Mouse (Mus musculus) inflammation-experienced regulatory T-cells, adult 6 months (primary cell): ENCODE measurements at regions not wholly inside any gene's neighbourhood (a gene's known extent, or its start where the extent isn't known, plus 50 kb on each side); places are given as distances from the start of the nearest gene placed in this dataset.

ENCODE experiments used
- ATAC-seq: one replicate; pipeline ENCODE4 v1.8.0; 2017

DNA sequence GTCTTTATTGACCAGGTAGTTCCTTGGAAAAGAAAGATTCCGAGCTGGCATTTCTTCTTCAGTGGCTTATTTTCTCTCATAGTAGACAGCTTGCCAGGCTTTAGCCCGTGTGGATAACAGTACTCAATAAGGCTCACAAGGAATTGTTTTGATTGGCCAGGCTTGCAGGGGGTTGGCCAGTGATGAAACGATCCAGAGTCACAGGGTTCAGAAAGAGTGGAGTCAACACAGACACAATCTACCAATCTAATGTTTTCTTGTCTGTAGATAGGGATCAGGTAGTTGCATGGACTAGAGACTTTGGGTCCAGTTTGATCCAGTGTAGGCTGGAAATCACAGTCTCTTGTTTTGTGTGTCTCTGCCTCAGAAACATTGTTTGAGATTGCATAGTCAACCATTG, 115.8 kb upstream of the Tab2 start:
- ATAC-seq = no peak

DNA sequence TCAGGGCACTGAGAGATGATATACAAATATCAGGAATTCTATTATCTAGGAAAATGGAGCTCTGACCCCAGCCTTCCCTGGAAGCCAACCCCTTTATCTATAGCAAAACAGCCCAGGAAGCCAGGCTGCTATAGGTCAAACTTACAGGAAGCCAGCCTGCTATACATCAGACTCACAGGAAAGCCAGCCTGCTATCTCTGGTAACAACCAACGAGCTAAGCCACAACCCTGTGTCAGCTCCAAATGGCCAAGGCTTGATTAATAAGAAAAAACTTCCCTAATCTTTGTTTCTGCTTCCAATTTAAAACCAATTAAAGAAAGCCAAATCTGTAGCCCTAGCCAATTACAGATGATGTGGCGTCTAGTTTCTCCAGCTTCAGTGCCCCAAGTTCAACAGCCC, 114.4 kb upstream of the Tab2 start:
- ATAC-seq = no peak

DNA sequence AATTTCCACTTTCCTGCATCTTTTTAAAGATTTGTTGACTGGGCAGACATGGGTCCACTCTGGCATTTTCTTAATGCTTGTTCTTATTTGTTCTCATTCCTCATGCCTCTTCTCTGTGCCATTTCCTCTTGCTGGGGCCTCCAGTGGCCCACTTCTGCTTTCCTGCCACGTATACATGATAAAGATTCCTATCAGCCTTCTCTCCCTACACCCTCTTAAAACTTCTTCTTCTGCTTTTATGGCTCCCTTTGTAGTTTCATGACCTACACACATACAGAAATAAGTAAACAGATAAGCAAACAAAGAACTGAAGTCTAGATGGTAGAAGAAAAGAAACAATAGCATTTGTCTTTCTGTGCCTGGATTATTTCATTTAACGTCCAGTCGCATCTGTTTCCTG, 110.9 kb upstream of the Tab2 start:
- no peak for ATAC-seq

DNA sequence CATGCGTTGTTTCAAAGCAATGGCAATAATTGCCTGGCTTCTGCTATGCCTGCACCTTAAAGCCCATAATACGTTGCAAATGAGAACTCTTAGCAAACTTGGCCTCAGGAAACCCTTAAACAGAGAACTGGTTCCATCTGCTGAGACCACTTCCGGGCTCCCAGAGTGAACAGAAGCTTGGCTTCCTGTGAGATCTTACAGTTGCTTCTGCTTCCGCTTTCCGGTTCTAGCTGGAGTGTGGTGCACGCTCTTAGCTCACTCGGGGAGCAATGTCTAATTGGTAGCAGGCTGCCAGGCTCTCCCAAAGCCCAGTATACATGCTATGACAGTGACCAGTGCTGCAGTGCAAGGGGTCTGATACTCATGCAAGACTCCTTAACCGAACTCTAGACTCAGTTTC, 109.7 kb upstream of the Tab2 start:
- peak; percentile 100 for ATAC-seq

DNA sequence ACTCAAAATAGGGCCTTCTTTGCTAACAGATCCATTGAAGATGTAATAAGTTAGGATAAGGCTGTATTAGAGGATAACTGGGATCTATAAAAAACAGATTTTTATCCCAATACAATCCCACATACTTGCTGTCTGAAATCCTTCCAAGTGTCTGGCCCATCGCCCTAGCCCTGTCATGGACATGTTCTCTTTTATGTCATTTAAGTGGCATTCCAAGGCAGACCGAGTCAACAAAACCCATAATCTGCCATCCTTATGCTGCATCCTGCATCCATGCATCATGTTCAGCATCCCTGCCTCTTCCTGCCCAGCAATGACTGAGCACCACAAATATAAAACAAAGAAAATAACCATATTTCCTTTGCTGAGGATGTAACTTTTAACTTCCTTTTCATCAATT, 108.3 kb upstream of the Tab2 start:
- ATAC-seq = no peak

DNA sequence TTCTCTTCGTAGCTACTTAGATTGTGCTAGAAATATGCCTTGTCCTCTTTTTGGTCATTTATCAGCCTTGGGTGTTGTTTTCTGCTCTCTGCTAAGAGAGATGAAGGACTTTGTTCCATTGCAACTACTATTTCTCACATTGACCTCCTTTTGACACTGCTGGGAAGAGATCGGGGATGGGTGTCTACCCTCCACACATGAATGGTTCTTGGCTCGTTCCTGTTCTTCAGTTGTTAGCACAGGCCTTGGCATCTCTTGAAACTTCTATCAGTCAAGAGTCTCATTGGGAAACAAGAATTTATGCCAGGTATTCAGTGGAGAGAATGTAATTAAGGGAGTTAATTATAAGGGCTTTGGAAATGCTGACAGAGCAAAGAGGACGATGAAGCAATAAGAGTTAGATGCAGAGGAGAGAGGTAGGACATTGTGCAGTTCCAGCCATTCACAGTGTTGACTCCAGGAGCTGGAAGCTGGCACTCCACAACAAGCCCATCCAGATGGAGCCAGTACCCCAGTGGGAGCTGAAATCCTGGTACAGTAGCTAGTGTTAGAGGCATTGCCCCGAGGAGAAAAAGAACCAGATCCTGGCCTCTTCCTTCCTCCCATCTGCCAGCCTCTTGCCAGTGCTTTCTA, 107.5 kb upstream of the Tab2 start:
- ATAC-seq = no peak

DNA sequence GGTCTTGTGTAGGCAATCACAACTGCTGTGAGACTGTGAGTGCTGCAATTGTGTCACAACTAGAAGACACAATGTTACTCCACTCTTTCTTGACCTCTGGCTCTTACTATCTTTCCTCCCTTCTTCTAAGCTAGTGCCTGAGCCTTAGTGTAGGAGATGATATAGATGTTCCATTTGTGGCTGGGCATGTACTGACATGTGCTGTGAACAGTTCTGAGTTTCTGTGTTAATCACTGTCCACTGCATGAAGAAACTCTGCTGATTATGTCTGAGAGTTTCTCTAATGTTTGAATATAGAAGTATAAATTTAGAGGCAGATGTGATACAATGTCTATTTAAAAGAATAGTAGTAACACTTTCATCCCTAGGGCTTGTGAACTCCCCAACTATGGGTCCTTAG, 105.0 kb upstream of the Tab2 start:
- no peak for ATAC-seq

DNA sequence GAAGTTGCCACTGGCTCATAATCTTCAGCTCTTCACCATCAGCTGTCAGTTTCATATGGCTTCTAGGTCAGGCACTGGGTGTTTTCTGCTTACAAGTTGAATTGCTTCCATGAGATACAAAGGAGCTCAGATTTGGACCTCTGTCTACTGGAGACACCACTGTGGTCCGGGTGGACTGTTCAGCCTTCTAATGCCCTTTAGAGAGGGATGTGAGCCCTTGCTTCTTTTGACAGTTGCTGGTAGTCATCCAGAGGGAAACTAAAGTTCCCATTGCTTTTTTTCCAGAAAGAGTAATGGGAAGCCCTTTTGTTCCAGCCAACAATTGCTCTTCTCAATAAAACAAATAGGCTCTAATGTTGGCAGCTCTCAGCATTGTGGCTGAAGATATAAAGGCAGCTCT, 103.7 kb upstream of the Tab2 start:
- no peak for ATAC-seq

DNA sequence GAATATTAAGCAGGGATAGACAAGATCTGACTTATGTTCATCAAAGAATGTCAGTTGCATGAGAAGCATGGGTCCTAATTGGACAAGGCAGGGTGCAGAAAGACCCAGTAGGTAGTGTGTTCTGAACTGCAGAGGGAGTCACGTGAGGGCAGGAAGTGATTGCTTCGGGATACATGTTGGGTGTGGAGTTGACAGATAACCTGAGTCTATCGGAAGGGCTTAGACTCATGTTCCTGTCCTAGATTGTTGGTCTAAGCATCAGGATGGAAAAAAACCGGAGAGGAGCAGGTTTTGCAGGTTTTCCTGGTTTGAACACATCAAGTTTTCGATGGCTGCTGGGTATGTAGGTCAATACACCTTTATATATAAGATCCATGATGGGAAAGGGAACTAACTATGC, 101.8 kb upstream of the Tab2 start:
- ATAC-seq = no peak

DNA sequence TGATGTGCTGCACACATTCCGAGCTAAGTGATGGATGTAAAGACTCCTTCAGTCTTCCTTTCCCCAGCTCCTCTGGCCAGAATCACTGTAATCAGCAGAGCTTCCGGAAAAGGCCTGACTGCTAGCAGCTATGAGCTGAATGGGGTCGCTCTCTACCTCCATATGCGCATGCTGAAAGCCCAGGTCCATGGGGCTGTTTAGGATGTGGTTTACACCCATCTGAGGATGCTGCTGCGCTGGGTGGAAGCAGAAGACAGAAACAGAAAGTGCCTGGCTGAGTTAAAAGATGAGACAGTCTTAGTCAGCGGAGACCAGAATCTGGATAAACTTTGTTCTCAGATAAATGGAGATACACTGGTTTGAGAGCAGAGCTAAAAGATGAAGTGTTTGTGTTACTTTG, 99.3 kb upstream of the Tab2 start:
- ATAC-seq = peak; percentile 99

DNA sequence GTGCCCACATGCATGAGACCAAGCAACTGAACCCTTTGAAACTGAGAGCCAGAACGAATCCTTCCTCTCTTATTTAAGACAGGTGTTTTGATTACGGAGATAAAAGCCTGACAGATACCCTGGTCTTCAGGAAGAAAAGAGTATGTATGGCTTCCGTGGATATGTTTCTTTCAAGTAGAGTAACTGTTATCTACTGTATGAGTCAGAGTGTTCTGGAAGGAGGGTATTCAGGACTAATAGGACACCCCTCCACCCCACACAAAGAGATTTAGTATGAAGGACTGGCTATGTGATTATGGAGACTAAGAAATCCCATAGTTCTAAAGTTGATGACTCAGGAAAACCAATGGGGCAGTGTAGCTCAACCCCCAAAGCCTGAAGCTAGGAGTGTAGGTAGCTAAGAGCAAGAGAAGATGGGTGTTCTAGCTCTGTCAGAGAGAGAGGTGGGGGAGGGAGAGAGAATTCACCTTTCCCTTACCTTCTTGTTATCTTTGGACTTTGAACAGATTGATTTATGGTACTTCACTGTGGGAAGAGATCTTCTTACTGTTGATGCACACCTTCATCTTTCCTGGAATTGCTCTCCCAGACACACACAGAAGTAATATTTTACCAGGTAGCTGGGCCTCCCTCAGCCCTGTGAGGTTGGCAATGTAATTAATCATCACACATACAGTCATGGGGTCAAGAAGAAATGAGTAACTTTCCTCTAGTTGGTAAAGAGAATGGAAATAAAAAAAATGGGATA, 87.6 kb upstream of the Tab2 start:
- no peak for ATAC-seq

DNA sequence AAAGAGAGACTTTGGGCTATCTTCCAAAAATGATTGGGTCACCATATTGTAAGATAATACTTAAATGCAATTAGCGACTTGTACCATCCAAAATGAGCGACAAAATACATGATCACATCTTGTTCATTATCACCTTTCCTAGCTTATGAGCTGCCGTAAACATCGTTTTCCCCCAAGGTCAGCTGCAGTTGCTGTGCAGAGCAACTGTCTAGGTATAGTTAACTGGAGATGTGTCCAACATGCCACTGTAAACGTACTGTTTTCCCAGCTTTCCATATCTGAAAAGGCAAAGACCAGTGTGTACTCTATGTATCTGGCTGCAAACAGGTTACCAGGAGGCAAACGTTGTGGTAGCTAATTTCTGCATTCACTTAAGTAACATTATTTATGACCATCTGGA, 86.3 kb upstream of the Tab2 start:
- ATAC-seq = no peak

DNA sequence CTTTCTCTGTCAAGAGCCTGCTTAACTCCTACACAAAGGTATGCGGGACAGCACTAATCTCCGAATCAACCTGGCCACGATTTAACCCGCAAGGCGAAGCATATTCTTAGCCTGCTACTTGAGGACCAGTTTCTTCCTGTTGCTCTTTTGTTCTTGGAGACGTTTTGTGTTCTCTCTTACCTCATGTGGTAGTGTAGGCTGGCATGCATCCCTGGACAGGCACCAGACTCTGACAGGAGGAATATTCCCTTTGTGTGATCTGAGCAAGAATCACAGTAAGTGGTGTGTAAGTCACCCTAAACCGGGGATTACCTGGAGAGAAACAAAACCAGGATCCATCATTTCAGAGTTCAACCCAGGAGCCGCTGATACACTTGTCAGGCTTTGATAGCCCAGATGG, 85.8 kb upstream of the Tab2 start:
- ATAC-seq = no peak

DNA sequence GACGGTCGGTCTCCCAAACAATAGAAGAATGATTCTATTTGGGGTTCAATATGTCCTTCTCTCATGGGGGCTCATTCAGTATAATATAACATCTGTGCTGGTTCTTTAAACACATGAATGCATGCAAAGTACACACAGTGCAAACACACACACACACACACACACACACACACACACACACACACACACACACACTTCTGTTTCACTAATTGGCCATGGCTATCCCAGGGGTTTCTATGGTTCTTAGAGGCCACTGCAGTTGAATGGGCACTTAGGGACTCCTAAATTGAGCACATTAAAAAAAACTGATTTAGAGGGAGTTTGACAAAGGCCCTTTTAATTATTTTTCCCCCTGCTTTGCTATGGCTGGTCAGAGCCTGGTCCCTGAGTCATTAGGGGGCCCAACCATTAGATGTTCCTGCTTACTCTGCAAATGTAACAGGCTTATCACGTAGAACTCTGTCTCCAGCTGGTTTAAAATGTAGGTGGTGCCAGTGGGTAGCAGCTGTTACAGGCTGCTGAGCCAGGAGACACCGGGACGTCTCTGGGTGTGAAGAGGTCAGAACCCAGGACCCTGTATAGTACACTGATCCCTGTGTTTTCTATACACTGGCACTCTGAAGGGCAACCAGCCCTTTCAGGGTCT, 82.1 kb upstream of the Tab2 start:
- no peak for ATAC-seq

DNA sequence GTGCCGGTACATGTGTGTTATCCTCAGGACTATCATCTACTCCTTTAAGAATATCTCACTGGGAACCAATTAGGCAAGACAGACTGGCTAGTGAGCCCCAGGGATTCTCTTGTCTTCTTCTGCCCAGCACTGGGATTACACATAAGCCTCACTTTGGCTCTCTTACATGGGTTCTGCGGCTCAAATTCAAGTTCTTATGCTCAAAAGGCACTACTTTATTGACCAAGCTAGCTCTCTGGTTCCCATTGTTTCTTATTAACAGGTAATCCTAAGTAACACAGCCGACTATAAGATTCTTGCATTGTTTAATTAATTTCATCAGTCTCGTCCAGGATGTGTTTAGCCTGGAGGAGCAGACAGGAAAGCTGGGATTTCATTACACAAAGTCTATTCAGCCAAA, 80.3 kb upstream of the Tab2 start:
- ATAC-seq = no peak

DNA sequence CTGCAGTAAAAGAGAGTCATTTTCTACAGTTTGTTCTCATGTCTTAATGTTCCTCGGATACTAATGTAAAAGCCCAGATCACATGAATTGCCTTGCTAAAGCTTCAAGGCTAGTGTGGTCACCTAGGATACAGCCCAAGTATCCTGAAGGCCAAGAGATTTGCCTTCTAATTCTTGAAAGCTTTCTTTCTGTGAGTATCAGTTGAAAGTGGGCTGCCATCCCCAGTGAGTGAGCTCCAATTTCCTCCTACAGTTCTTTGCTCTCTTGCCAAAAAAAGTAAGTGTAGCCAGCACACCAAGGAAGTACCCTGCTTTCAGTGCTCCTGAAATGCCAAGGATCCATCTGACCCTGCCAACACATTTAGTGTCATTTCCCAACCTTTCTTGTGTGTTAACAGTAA, 79.3 kb upstream of the Tab2 start:
- no peak for ATAC-seq

DNA sequence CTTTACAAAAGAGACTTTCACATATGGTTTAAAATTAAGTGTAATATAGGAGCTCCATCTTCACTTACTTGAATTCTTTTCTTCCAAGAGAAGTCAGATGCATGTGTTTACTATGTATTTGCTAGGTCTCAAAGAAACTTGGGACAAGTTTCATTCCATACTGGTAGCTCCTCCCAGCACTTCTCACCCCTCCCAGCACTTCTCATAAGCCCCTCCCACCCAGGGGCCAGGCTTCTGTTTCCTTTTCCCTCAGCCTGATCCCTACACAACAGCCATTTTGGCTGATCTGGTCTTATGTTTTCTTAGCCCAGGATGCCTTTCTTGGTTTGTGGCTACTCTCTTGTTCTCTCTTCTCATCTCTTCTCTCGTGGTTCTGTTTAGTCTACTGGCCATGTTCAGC, 76.2 kb upstream of the Tab2 start:
- ATAC-seq = no peak

DNA sequence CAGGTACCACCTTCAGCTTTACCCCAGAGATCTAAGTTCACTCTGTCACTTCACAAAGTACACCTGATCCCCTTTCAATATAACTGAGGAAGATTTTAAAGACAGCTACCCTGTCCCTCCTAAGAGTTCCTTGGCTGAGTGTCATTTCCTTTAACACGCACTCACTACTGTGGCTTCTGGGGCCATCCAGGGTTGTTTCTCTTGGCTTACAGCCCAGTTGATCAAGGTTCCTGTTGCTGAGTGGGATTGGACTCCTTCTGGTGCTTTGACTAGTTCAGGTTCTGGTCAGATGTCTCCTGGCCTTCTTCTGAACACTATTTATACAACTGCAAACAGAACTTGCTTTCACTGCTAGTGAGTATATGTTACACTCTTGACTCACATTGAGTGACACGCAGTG, 72.8 kb upstream of the Tab2 start:
- no peak for ATAC-seq

DNA sequence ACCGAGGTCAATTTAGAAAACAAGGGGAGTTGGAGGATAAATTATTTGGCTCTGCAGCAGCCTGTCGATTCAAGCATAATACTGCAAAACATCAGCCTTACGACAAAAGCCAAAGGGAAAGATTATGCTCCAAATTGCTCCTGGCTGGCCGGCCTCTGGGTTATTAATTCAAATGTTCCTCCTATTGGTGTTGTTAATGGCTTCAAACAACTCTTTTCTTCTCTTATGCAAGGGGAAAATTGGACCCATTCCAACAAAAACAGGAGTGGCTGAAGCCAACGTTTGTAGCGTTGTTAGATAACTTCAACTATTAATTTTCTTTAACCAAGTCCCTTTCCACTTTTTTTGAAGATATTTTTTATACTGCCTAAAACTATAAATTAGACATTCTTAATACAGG, 71.0 kb upstream of the Tab2 start:
- ATAC-seq = no peak

DNA sequence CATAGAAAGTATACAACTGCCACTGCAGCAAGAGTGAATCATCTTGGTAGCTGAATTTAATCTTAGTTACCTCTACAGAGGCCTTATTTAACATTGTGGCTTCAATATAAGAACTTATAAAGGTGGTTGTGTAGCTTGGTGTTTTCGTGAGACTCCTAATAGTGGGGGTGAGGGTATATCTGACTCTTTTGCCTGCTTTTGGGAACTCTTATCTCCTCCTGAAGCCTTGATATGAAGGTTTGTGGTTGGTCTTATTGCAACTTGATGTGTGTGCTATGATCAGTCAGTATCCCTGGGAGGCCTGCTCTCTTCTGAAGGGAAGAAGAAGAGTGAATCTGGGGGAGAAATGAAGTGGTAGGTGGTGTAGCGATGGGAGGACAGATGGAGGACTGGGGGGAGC, 67.7 kb upstream of the Tab2 start:
- ATAC-seq = no peak

DNA sequence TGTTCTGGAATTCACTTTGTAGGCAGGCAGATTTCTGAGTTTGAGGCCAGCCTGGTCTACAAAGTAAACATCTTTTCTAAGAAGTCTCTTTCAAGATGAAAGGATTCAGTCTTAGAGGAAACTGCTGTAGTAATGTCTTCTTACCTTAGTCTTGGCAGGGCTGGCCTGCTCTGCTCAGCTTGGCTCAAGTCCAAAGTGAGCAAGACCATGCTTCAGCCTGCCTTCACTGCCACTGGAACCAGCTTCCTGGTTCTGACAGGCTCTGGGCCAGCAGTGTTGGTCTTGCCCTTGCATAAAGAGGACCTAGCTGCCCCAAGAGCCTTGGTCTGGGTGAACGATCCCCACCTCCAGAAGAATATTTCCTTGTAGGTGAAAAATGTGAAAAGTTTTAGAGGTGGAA, 65.9 kb upstream of the Tab2 start:
- ATAC-seq = no peak

DNA sequence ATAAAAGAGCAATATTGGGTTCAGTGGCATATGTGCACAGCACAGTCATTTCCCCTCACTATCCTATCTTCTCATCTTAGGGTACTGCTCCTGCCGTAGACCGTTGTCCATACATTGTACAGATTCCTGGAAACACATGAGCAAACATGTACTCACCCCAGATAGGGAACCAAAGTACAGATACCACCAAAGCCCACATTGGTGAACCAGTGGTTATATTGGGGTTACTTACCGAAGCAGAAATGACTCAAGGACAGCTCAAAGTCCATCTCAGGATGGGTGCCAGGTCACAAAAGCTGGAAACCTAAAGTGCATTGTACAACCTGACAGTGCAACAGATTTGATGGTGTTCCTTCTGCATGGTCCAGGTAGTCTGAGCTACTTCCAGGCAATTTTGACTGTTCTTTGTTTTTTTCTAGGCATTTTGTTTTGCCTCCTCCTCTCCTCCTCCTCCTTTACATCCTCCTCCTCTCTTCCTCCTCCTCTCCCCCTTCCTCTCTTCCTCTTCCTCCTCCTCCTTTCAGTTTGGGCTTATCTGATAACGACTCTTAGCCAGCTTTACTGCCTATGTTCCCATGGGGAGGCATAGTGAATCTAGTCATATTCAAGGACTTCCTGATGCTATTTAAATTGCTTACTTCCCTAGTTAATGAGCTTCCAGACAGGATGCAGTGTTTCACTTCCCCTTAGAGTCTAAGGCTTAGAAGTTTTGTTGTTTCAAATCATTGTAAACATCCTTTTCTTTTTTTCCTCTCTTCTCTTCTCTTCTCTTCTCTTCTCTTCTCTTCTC, 65.1 kb upstream of the Tab2 start:
- ATAC-seq = no peak

DNA sequence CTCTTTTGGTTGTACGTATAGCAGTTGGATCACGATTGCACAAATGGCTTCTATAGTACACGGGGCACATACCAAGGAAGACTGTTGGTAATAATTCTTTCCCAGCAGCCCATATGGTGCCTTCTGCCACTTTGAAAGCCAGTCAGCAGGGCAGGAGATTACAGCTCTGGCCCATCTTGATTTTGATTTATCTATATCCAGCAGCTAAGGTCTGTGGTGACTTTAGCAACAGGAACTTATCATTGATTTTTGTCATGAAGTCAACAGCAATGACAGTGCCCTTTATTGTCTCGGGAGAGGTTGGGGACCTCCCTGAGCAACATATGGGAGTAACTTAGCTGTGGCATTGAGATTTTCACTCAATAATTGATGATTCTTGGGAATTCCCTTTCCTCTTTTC, 64.1 kb upstream of the Tab2 start:
- no peak for ATAC-seq
